Mouse (Mus musculus): Measurements from ENCODE around the gene Adamts18. TPM values are rescaled to one million over a fixed set of nuclear protein-coding genes. Genes with fewer than 3 reads are reported as not detected.

The Adamts18 gene
- total RNA-seq, 4 experiments from 2014 or later: 0.48 to 0.91 (median 0.73) TPM

DNA sequence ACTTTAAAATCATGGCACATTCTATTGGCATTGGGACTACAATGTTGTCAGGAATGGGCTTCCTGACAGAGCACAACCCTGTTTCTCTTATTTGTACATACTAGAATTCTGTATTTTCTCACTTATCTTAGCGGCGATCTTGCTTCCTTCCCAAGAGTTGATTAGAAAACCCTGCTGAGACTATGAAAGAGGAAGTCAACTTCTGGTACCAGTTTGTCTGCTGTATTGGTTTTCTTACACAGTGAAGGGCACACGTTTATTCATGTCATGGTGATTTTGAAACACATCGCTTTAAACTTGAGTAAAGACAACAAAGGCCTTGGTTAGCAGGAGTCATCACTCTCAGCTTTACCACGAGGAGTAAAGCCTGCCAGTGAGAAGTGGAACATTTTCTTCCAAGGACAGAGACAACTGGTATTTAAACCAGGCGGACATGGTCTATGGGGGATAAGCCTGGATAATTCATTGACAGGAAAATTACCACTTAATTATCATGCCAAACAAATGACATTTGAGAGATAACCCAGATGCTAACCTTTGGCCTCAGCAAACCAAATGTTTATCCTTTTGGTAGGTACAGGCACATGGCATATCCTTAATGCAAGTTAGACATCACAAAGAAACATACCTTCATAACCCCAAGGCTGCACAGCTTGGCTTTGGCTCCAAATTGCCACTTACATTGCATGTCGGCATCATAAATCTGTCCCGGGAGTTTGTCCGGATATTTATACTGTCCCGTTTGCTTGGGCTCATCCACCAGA is 84.8 kb downstream of the Adamts18 start:
- DNase-seq (ENCODE audit: low spot score in 2 of 2): no peak

DNA sequence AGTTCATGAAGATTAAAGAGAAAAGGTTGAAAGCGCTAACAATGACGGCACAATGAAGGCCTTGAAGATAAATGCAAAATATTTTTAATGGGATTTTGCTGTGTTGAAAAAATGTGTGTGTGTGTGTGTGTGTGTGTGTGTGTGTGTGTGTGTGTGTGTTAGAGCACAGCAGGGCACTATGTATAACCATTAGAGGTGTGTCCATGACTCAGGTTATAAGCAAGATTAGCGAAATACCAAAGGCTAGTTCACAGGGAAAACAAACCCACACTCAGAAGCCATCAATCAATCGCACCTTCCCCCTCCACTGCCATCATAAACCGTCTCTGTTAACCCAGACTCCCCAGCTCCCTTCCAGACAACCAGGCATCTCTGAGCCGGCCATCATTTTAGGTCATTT is 86.4 kb downstream of the Adamts18 start:
- no peak for DNase-seq (ENCODE audit: low spot score in 2 of 2)

DNA sequence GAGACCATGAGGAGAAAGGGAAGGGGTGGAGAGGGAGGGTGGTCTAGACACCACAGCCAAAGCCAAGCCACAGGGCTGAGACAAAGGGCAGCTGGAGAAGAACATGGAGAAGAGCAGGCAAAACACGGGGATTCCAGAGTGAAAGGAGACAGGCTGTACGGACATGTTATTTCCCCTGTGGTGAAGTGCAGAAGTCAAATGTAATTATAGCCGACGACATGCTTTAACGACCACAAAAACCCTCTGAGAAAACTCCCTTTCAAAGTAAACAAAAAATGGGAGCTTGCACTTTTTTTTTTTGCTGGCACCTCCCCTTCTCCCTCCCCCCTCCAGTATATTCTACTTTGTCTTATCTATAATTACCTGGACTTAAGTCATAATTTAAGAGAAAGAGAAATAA is 92.7 kb downstream of the Adamts18 start:
- no peak for DNase-seq (ENCODE audit: low spot score in 2 of 2)

DNA sequence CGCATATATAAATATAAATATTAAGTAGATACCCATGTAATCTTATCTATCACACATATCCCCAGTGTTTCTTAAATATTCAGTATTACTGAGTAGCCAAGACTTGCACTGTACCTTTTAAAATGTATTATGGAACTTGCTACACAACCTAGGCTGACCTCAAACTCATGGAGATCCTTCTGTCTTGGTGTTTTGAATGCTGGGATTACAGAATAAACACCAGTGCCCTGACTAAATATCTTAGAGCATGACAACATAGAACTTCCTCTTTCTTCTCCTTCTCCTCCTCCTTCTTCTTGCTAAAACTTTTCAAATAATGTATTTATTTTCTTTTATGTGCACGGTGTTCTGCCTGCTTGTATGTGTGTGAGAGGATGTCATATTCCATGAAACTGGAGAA is 95.4 kb downstream of the Adamts18 start:
- DNase-seq (ENCODE audit: low spot score in 2 of 2): no peak

DNA sequence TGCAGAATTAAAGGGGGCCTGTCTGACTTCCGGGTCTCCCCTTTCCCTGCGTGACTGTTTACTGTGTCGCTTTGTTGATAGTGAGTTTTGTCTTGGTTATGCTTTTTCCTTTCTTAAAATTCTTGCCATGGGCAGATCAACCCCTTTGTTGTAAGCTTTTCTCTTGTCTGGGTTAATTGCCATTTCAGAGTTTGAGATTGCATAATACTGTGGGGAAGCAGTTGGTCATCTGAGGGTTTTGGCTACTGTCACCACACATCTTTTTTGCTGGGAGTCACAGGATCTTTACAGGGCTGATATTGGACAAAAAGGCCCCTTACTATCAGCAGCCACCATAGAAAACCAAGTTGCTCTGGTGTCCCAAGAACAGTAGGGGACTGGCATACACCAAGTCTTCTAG is 96.2 kb downstream of the Adamts18 start:
- no peak for DNase-seq (ENCODE audit: low spot score in 2 of 2)

DNA sequence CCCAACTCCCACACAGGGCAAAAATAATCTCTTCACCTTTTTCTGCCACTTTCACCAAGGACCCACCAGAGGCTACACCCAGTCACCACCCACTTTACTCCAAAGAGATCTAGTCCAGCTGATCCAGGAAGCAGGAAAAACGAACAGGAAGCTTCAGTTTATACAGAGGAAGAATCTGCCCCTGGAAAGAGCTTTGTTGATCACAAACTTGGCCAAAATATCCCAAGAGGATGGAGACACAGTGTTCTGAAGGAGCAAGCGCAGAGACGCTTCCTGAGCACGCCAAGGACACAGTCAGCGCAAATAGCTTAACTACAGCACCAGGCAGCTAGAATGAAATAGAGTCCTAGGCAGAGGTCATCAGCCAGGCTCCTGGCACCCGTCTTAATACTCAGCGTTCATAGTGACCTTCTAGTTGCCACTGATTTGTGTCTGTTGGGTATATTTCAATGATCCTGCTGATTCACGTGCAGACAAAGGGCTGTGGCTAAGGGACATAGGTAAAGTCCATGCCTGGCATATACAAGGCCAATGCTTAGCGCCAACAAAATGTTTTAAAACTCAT is 113.0 kb downstream of the Adamts18 start:
- DNase-seq (ENCODE audit: low spot score in 2 of 2): no peak

DNA sequence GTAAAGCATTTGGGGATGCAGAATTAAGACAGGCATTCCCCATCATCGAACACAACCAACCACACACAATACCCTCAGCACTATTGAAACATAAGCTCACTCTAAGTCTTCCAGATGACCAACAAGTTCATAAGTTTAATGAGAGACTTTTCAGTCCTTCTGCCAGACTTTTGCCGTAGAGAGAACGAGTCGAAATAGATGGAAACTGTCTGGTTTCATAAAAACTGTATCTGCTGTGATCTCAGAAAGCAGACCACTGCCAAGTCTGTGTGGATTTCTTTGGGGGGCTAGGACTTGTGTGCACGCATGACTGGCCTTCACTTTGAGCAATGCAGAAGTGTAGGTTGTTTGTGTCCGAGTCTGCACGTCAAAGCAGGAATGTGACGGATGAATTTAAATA is 123.2 kb downstream of the Adamts18 start:
- DNase-seq (ENCODE audit: low spot score in 2 of 2): no peak

DNA sequence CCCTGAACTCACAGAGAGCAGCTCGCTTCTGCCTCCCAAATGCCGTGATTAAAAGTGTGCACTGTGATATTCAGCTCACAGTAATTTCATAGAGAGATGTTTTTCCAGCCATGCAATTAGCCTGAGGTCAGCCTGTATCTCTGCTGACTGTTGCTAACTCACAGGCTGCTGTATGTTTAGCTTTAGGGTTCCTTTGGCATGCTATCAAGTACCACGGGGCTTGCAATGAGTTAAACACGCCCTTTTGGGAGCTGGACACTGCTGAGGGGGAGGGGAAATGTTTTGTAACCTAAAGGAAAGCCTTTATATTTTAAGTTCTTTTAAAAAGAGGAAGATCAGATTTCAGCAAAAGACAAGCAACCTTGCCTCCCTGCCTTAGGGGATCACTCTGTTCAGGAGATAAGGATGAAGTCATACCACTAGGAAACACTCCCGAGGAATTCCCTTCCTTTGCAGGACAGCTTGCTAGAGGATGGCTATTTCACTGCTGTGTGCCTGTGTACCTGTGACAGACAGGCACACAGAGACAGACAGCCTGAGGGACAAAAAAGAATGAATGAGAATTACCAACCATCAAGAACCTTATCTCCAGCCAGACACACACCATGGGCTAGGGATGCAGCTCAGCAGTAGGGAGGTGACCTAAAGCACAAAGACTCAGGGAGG is 124.5 kb downstream of the Adamts18 start:
- no peak for DNase-seq (ENCODE audit: low spot score in 2 of 2)

DNA sequence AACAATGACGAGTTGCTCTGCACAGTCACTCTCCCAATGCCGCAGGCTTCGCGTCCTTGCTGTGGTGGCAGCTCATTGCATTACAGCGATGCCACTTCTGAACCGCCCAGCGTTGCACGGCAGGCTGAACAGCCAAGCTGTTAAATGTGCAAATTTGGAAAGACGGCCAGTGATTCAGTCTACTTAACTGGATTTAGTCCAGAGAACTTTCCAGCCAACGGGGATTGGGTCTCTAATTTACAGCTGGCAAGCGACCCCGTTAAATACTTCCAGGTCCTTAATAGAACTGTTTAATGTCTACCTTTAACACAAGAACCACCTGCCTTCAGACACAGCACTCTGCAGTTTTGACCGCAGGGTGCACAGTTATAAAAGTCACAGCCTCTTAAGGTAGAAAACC is 127.1 kb downstream of the Adamts18 start:
- peak in 1 of 2 experiments; percentile 4 for DNase-seq (ENCODE audit: low spot score in 2 of 2)

DNA sequence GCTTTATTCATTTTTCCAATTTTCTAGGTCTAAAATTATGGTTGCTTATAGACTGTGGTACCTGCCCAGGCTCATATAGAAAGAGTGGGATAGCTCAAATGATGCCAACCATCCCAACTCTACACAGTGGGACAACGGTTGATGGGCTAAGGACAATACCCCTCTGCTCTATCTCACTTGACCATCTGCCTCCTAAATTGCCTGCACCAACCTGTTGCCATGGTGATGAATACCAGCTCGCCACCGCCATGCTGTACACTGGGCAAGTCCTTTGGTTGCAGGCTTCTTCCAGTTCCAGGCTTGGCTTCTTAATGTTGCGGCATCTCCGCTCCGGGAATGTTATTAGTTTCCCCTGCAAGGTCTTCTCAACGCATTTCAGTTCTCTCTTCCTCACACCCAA is 143.6 kb downstream of the Adamts18 start:
- no peak for DNase-seq (ENCODE audit: low spot score in 2 of 2)

DNA sequence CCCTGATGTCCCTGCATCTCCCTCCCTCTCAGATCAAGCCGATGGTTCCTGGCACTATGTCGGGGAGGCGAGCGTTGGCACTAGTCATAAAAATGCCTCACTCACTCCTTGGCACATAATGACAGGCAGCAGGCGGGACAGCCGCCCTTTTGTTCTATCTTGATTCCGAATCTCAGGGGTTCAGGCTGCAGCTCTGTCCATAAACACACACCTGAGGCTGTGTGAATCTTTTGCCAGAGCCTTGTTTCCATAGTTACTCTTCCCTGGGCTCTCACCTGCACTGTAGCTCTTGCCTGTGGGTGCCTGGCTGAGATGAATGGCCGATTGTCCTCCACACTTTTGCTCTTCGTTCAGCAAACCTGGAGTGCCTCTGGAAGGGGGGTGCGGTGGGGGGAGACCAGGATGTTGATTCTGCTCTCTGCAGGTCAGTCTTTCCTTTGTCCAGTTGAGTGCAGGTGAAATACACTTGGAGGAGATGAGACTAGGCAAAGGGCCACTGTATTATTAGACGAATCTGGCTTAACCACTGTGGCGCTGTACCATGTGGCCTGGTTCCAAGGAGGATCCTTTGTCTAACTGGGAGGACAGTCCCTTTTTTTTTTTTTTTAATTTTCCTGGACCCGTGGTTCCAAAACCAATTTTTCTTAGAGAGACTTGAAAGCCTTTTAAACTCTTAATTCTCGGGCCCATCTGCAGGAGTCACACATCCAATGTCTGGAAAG is 156.8 kb downstream of the Adamts18 start:
- no peak for DNase-seq (ENCODE audit: low spot score in 2 of 2)

DNA sequence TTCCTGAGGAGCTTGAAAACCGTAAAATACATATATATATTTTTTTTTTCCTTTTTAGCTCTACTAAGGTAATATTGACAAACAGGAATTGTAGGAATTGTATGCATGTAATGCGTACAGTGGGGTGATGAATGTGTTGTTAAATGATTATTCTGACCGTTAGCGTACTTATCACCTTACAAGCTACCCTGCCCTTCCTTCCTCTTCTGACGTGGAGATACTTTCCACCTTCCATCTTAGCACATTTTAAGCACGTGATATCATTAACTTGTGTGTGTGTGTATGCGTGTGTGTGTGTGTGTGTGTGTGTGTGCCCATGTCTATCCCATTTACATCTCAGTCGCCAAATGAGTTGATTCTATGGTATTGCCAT is 160.0 kb downstream of the Adamts18 start:
- no peak for DNase-seq (ENCODE audit: low spot score in 2 of 2)

DNA sequence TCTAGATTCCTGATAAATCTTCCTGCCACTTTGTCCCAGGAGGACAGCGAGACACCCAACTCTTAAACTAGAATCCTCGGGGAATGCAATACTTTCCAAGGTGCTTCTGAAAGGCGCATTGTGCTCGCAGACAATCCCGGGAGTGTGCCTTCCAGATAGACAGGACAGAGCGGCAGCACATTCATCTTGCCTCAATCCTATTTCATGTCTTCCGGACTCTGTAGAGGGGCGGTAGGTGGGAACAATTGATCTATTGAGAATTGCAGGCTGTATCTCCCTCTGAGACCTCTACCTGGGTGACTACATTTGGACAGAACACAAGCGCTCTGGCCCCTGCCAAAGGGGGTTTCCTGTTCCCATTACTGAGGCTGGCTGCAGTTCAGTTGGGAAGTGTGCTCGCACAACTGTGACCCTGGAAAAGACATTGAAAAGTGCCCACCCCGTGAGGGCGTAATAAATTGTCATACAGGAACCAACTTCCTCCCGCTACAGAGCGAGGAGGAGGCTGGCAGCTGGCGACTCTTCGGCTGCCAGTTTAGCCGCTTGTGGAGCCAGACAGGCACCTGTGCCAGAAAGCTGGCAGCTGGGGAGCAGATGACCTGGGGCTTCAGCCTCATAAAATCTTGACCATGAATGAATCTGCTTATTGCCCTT is 160.5 kb downstream of the Adamts18 start:
- DNase-seq (ENCODE audit: low spot score in 2 of 2): no peak

DNA sequence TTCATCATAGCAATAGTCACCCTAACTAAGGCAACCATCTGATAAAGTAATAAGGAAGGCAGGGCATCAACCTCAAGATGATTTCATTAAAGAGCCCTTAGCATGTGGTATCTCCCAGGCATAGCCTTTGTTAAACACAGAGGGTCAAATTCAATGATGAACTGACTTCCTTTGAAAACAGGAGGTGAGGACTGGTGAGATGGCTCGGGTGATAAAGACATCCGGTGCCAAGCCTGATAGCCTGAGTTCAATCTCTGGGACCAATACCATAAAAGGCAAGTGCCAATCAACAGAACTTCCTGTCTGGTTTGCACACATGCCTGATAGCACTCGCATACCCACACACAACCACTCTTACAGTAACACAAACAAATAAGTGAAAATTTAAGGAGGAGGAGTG is 169.2 kb downstream of the Adamts18 start:
- no peak for DNase-seq (ENCODE audit: low spot score in 2 of 2)

DNA sequence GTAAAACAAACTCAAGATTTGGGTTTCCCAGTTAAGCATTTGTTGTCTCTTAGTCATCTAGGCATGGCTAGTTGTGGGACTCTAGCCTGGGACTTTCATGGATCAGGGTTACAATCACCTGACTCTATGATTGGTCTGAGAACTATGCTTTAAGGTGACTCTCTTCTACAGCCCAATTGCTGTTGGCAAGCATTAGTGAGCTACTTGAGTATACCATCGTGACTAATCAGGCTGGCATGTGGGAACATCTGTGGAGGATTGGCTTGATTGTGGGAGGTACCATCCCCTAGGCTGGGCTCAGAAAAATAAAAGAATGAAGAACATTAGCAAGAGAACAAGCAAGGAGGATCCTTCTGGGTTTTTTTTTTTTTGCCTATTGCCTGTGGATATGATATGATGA is 171.7 kb downstream of the Adamts18 start:
- no peak for DNase-seq (ENCODE audit: low spot score in 2 of 2)

DNA sequence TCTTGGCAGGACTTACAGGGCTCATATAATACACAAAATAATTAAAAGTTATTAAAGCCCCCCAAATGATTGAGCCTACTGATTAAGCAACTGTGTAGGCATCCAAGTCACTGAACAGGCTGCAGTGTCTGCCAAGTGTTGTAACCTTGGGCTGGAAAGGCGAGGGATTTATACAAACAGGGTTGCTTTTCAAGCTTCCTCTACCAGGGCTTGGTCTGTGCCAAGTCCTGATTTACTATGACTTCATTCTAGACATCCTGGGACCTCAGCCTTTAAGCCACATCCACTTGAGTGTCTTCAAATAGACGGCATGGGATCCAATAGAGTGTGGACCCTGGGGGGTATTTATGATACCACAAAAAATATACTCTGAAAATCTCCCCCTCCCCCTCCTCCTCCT is 173.3 kb downstream of the Adamts18 start:
- no peak for DNase-seq (ENCODE audit: low spot score in 2 of 2)

DNA sequence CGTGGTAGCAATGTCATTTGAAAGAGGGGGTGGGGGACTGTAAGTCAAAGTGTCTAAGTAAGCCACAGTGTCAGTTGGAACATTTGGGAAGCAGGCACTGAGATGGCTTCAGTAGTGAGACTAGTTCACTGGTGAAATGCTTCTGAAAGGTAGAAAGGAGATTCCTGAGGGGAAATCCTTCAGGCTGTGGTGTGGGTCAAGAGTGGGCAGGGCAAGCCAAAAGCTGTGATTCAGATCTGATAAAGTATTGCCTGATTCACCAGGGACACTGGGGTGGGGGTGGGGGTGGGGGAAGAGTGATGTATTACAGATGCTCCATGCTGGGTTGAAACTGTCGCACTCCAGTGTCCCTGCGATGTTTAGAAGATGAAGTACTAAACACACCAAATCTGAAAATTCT is 173.9 kb downstream of the Adamts18 start:
- no peak for DNase-seq (ENCODE audit: low spot score in 2 of 2)

DNA sequence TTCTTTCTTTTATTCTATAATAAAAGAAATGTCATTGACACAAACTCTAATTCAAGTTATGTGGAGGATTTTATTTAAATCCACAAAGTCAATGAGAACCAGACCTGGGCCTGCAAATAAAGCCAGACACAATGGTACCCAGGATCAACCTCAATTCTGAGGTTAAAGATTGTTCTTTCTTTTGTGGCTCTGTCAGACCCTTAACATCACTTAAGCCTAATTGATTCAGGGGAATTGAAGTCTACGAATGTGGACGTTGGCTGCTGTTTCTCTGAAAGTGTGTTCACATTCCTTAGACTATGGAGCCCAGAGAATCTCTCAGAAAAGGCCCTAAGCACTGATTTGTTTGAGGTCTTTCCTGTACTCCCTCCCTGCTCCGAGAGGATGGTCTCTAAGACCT is 175.2 kb downstream of the Adamts18 start:
- DNase-seq (ENCODE audit: low spot score in 2 of 2): no peak

DNA sequence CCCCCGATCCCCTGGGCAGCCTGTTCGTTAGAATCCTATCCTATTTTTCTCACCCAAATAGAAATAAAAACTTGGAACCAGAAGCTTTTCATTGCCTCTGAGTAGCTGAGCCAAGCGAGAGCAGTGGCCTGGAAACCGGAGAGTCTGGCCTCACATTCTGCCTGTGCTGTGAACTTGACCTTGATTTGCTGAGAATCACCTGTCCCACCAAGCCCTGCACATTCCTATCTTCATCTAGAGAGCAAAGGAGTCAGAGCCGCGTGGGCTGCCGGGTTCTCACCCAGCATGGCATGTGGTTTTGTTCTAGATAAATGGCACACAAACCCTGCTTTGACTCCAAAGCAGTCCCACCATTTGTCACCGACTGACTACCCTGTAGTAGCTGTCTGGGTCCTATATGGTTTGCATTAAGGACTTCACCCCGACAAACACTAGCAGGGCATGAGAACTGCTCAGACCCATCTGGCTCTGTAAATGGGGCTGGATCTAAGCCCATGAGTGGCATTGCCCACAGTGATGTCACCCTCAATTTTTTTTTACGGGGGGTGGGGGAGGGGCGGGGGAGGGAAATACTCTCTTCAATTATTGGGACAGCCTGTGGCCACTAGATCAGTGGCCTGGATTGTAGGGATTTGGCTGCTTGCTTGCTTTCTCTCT is 175.8 kb downstream of the Adamts18 start:
- DNase-seq (ENCODE audit: low spot score in 2 of 2): no peak

DNA sequence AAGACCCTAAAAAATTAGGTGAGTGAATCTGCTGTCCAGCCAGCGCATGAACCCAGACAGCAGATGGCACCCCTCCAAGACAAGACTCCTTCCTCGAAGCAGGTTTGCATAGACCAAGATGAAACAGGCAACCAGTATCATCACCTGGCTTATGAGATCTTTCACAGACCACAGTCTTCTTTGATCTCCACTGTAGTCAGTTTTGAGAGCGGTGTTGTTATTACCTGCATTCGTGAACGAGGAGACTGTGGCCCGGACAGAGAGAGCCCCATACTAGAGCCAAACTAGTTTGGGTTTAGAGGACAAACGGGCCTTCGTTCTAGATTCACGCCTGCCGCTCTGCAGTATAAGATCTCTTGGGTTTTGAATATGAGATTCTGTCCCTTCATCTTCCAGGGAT is 178.6 kb downstream of the Adamts18 start:
- no peak for DNase-seq (ENCODE audit: low spot score in 2 of 2)

DNA sequence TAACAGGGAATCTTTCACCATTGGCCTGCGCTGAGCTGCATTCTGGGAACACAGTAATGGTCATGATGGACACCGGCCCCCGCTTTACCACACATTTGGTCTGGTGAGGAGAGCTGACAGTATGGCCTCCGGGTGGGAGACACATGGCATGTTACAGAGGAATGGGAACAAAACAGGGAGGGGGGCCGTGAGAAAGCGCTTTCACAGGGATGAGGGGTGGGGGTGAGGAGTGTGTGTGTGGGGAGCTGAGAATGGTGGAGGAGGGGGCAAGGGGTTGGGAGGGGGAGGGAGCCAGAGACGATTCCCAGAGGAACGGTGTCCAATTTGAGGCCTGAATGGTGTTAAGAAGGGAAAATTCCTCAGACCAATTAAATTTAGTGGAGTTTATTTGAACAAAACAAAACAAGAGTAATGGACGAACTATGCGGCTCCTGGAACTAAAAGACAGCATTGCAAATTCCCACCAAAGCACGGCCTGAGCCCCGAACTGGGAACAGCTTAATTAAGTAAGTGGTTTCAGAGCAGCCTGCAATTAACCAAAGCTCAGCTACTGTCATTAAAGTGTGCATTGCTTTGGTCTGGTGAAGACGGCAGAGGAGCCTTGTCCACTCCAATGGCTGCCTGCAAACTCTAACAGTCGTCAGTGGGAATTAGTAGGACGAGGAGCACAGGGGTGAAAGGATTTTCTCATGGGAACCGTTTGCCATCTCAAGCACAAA is 181.7 kb downstream of the Adamts18 start:
- DNase-seq (ENCODE audit: low spot score in 2 of 2): no peak

Data from layer of hippocampus, adult 8-10 months (tissue).